30 mouse cellular contexts compared by ENCODE assay signal in the genomic region with DNA sequence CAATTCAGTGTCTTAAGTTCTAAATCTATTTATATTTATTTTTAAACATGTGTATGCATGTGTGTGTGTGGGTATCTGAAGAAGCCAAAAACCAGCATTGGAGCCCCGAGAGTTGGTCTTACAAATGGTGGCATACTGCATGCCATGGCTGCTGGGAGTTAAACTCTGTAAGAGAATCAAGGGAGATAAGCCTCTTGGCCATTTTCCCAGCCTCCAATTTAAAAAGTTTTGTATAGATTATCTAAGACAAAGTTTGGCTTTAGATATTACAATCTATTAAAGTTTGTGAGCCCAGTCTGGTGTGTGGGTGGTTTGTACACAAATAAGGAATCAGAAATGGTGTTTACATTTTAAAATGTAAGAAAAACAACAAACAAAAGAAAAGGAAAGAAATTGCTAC.
"Had no signal": no experiment of that assay in that cellular context is flagged by ENCODE, and none has a peak within 500 bp of the region (broad histone marks: within the 10 kb centered on the region; RNA-seq: fewer than 3 reads in every experiment).

No protein-coding gene starts in this region.

- DNase-seq: left cerebral cortex, postnatal 4 days; liver; liver, embryonic 13.5 days; liver, postnatal 0 days; lung, adult 18-20 months; lung, postnatal 10 days; lung, postnatal 14 days; lung, postnatal 36 days; lung, postnatal 4 days; midbrain, embryonic 14.5 days had no signal

- H3K4me2 ChIP-seq: limb, embryonic 12.5 days; limb, embryonic 13.5 days; limb, embryonic 15.5 days; liver, embryonic 11.5 days; liver, embryonic 12.5 days; liver, embryonic 13.5 days; liver, embryonic 15.5 days; lung, embryonic 15.5 days; midbrain, embryonic 11.5 days; midbrain, embryonic 12.5 days; midbrain, embryonic 13.5 days; midbrain, embryonic 15.5 days; neural tube, embryonic 12.5 days had no signal

- H3K4me3 ChIP-seq: limb, embryonic 10.5 days; limb, embryonic 12.5 days; limb, embryonic 13.5 days; limb, embryonic 15.5 days; liver, embryonic 12.5 days; liver, embryonic 13.5 days; liver, embryonic 15.5 days; lung, embryonic 15.5 days; megakaryocyte, embryonic 14.5 days; midbrain, embryonic 10.5 days; midbrain, embryonic 12.5 days; midbrain, embryonic 13.5 days; midbrain, embryonic 15.5 days; myocyte; neural tube, embryonic 12.5 days had no signal

- H3K27ac ChIP-seq: limb, embryonic 10.5 days; limb, embryonic 12.5 days; limb, embryonic 13.5 days; limb, embryonic 15.5 days; liver, embryonic 12.5 days; liver, embryonic 13.5 days; liver, embryonic 14.5 days; liver, embryonic 15.5 days; lung, embryonic 15.5 days; macrophage; midbrain, embryonic 10.5 days; midbrain, embryonic 12.5 days; midbrain, embryonic 13.5 days; midbrain, embryonic 15.5 days; neural tube, embryonic 12.5 days had no signal

- H3K27me3 ChIP-seq: limb, embryonic 12.5 days; limb, embryonic 13.5 days; limb, embryonic 15.5 days; liver, embryonic 12.5 days; liver, embryonic 13.5 days; liver, embryonic 15.5 days; lung, embryonic 15.5 days; megakaryocyte, embryonic 14.5 days; midbrain, embryonic 12.5 days; midbrain, embryonic 13.5 days; midbrain, embryonic 15.5 days; neural tube, embryonic 12.5 days had no signal

- H3K9me3 ChIP-seq: limb, embryonic 10.5 days; limb, embryonic 12.5 days; limb, embryonic 13.5 days; limb, embryonic 15.5 days; liver, embryonic 12.5 days; liver, embryonic 13.5 days; liver, embryonic 15.5 days; lung, embryonic 15.5 days; megakaryocyte, embryonic 14.5 days; midbrain, embryonic 10.5 days; midbrain, embryonic 12.5 days; midbrain, embryonic 13.5 days; midbrain, embryonic 15.5 days; neural tube, embryonic 12.5 days had no signal

- ATAC-seq: liver, embryonic 12.5 days; liver, postnatal 0 days; lung, postnatal 0 days; midbrain, embryonic 13.5 days; midbrain, embryonic 15.5 days; midbrain, embryonic 16.5 days had no signal

- H3K36me3 ChIP-seq: limb, embryonic 10.5 days; limb, embryonic 12.5 days; limb, embryonic 13.5 days; limb, embryonic 15.5 days; liver, embryonic 12.5 days; liver, embryonic 13.5 days; liver, embryonic 15.5 days; lung, embryonic 15.5 days; midbrain, embryonic 10.5 days; midbrain, embryonic 12.5 days; midbrain, embryonic 13.5 days; midbrain, embryonic 15.5 days; neural tube, embryonic 12.5 days had no signal

- H3K4me1 ChIP-seq: limb, embryonic 10.5 days; limb, embryonic 12.5 days; limb, embryonic 13.5 days; limb, embryonic 15.5 days; liver, embryonic 12.5 days; liver, embryonic 13.5 days; liver, embryonic 15.5 days; megakaryocyte, embryonic 14.5 days; midbrain, embryonic 10.5 days; midbrain, embryonic 12.5 days; midbrain, embryonic 13.5 days; midbrain, embryonic 15.5 days; neural tube, embryonic 12.5 days had no signal

- H3K9ac ChIP-seq: limb, embryonic 12.5 days; limb, embryonic 13.5 days; limb, embryonic 15.5 days; liver, embryonic 12.5 days; liver, embryonic 13.5 days; liver, embryonic 14.5 days; liver, embryonic 15.5 days; liver, postnatal 0 days; lung, embryonic 15.5 days; midbrain, embryonic 12.5 days; midbrain, embryonic 13.5 days; midbrain, embryonic 15.5 days; neural tube, embryonic 12.5 days had no signal
